Mouse (Mus musculus) olfactory bulb, adult 2 months (tissue): ENCODE measurements around the gene Fam24b. TPM values are rescaled to one million over a fixed set of nuclear protein-coding genes. Genes with fewer than 3 reads are reported as not detected.

ENCODE experiments used
- H3K27ac ChIP-seq: fragments of 200-500 bp; 2 replicates; pipeline ENCODE4 v1.5.1; 2012; ENCODE audit warnings: low read depth, low read length; ENCODE audit not compliant: insufficient read depth
- H3K4me1 ChIP-seq: fragments of 200-500 bp; 2 replicates; pipeline ENCODE4 v1.6.1; 2012; ENCODE audit warnings: low read length; ENCODE audit not compliant: control insufficient read depth, insufficient read depth
- H3K4me3 ChIP-seq: fragments of 200-500 bp; 2 replicates; pipeline ENCODE4 v1.5.1; 2012; ENCODE audit warnings: mild to moderate bottlenecking, low read depth, low read length, moderate library complexity; ENCODE audit not compliant: insufficient read depth
- CTCF ChIP-seq: fragments of 200-500 bp; IDR thresholded peaks from 2 replicates; pipeline ENCODE4 v1.5.1; 2012; ENCODE audit warnings: low read depth, mild to moderate bottlenecking, low read length, moderate library complexity; ENCODE audit not compliant: insufficient read depth
- POLR2A ChIP-seq: fragments of 200-500 bp; IDR thresholded peaks from 2 replicates; pipeline ENCODE4 v1.6.1; 2012; ENCODE audit warnings: mild to moderate bottlenecking, low read depth, low read length, moderate library complexity; ENCODE audit not compliant: insufficient read depth
- WGBS: fragments of 180-500 bp; shearing (Covaris S2); methylation state at CpG from one replicate; pipeline ENCODE4 v1.1.7; 2018; 5-methylcytosine and 5-hydroxymethylcytosine counted together
- polyA plus RNA-seq: library from polyadenylated mRNA; stranded (reverse); fragments of >200 nt; gene quantifications from 2 replicates; pipeline ENCODE4 v1.2.4, GENCODE M21; 2012; ENCODE audit warnings: low replicate concordance; ENCODE audit not compliant: missing spikeins, insufficient read depth, insufficient read length

The Fam24b gene
- polyA plus RNA-seq, 1 experiment: not detected

DNA sequence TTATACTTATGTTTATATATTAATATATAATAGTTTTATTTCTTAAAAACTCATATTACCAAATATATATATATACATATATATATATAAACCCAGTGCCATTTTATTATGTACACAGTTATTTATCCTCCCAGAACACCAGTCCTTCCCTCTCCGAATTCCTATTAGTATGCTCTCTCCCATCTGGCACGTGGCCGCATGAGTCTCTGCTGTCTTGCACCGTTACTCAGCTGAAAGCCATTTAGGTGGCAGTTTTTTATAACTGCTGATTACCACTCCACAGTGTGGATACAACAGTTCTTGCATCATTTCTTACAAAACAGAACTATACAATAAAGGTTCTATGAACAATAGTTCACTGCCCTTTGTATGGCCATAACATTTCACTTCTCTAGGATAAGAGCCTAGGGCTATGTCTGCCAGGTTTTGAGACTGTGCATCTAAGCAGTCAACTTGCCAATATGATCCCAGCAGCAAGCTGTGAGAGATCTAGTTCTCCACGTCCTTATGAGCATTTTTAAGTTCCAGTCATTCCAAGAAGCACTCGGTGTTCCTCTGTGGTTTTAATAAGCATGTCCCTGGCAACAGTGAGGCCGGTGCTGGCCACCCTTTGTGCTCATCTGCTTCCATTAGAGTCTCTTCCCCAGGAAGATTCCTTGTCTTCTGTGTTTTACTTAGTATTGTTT is 16.7 kb upstream of the Fam24b start:
- H3K4me1 ChIP-seq: no peaks in the 10 kb centered on the region
- no peak overlapping the region for H3K27ac ChIP-seq
- 58% methylated on average over 7 of the region's 7 CpGs for WGBS
- TF ChIP-seq CTCF: no peak
- TF ChIP-seq POLR2A: no peak
- H3K4me3 ChIP-seq: no peak overlapping the region

DNA sequence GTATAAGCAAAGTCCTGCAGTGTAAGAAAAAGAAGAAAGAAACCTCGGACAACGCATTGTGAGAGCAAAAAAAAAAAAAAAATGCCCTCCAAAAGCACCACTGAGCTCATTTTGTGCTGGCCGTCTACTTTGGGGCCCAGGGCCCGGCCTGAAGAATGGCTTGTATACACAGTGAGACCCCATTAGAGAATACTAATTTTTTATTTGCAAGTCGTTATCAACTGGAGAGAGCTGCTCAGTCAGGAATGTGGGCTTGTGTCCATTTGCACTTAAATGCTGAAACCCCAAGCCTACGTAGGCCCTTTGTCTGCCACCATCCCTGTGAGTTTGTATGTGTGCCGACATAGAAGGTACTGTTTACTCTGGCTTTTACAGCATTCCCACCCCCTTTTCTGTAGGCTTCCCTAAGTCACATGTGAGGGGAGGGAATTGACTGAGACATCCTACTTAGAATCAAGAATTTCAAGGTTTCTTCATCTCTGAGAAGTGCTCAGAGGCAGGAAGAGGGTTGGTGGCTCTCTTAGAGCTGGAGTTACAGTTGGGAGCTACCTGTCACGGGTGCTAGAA is 8.3 kb upstream of the Fam24b start:
- Histone ChIP-seq H3K4me3 (no peak overlapping the region), H3K4me1 (no peaks in the 10 kb centered on the region), H3K27ac (no peak overlapping the region)
- TF ChIP-seq CTCF (no peak), POLR2A (no peak)
- 50% methylated on average over 8 of the region's 8 CpGs for WGBS

DNA sequence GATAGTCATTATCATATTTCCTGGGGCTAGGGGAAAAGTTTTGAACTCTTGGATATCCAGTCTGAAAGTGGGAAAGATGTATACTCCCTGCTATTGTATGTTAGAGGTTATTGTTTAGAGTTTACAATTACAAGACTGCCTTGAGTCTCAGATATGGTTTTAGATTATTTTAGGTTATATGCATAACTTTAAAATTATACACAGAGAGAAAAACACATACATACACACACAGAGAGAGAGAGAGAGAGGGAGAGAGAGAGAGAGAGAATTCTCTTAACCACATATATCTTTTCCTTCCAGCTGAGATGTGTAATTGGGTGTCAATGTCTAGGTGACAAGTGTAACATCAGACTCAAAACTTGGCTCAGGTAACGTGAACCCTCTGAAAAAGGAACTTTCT is 4.2 kb upstream of the Fam24b start, which contains the start of gene Fam24a:
Gene Fam24a (plus strand): TSS at position 301 of the 400 bp plus-strand sequence.
- Histone ChIP-seq H3K4me1 (no peaks in the 10 kb centered on the region), H3K27ac (no peak within 1 kb of the TSS), H3K4me3 (no peak within 1 kb of the TSS)
- TF ChIP-seq CTCF: no peak
- no peak for TF ChIP-seq POLR2A
- WGBS: 56% methylated on average over 1 of the region's 1 CpGs

DNA sequence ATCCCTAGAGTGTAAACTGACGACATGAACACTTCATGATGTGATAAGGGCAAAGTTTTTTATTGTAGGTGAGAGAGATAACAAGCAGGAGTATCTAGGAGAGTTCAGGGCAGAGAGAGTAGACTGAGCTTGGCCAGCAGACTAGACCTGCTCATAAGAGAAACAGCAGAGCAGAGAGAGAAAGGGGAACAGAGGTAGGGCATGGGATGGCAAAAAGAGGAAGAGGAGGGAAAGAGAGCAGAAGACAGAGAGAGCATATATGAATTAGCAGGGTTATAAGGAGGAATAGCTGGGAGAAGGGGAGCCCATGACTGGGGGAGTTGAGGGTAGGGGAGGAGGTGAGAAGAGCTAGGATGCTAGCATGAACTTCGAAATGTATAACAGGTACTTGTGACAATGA is 2.4 kb upstream of the Fam24b start:
- TF ChIP-seq CTCF (no peak), POLR2A (no peak)

DNA sequence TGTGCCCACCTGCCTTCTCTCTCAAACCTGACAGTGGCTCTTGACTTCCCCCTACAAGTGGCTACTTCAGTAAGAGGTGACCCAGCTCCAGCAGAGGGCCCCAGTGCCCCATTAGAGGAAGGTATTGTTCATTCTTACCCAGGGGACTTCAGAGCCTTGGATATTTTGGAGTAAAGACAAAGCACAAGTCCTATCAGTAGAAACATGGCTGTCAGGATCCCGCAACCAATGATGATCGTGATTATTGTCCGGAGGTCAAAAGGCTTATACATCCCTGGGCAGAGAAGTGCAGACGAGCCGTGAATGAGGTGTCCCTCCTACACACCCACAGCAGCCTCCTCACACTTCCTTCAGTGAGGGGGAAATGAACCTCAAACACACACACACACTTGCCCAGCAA is 2.3 kb downstream of the Fam24b start:
- no peak overlapping the region for H3K4me3 ChIP-seq
- no peak overlapping the region for H3K27ac ChIP-seq
- WGBS: 93% methylated on average over 5 of the region's 5 CpGs
- no peaks in the 10 kb centered on the region for H3K4me1 ChIP-seq
- TF ChIP-seq POLR2A: no peak
- TF ChIP-seq CTCF: no peak

More for the DNA sequence above, 2.4 kb upstream of the Fam24b start:
- H3K4me3 ChIP-seq: no peak overlapping the region
- H3K4me1 ChIP-seq: no peaks in the 10 kb centered on the region
- WGBS: 80% methylated on average over 2 of the region's 2 CpGs
- H3K27ac ChIP-seq: no peak overlapping the region

DNA sequence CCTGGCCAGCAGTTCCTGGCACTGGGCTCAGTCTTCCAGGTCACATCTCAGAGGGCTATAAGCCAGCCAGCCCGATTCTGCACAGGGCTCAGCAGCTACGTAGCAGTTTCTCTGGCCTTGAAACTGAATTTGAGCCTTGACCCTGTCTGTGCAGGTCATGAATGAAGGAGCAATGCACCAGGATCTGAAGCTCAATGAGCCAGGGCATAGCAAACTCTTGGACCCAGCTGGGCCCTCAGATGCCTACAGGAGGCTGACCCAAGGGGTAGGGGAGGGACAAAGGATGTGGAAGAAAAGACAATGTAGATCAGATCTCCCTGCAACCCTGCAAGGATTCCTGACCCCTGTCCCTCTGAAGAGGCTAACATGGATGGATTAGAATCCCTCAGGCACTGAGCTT is 7.1 kb downstream of the Fam24b start, which contains the start of gene Cuzd1:
Gene Cuzd1 (minus strand): TSS at position 101 of the 400 bp plus-strand sequence.
- Histone ChIP-seq H3K27ac (no peak within 1 kb of the TSS), H3K4me3 (no peak within 1 kb of the TSS), H3K4me1 (0 out of 2 replicates have a peak, but pooled peaks cover 2% of the 10 kb centered on the region)
- TF ChIP-seq CTCF (no peak), POLR2A (no peak)
- 69% methylated on average over 2 of the region's 2 CpGs for WGBS

DNA sequence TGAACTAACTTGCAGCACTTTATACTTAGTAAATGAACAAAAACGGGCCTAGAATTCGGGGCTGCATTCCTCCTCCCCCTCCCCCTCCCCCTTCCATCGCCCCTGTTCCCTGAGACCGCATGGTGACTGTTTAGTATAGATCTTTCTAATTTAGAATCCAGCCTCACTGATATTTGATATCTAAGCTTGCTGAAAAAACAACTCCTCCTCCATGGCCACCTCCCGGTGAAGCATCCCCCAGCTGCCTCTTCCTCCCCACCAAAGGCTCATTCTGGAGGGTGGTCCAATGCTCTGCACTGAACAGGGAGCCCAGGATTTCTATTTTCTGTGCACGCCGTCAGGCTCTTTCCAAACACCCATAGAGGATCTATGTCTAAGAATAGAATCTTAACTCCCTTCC is 11.0 kb downstream of the Fam24b start:
- Histone ChIP-seq H3K27ac (no peak overlapping the region), H3K4me1 (0 out of 2 replicates have a peak, but pooled peaks cover 2% of the 10 kb centered on the region), H3K4me3 (no peak overlapping the region)
- 53% methylated on average over 6 of the region's 7 CpGs for WGBS
- TF ChIP-seq POLR2A: no peak
- TF ChIP-seq CTCF: no peak

DNA sequence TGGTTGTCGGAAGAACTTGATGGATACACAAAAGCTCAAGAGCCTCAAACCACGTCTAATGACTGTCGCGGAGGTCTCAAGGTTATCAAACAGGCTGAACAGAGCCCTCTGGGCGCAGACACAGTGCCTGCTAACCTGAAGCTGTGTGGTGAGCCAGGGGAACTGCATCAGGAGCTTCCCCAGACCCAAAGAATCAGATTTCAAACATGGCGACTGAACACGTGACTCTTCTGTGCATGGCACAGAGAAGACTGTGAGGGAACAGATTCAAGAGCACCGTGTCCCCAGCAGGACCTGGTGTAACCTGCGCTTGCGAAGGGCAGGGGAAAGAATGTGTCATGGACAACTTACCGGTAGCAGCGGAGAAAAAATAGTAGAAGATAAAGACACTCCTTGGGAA is 11.7 kb downstream of the Fam24b start:
- H3K4me1 ChIP-seq: 0 out of 2 replicates have a peak, but pooled peaks cover 2% of the 10 kb centered on the region
- 85% methylated on average over 12 of the region's 12 CpGs for WGBS
- no peak for TF ChIP-seq POLR2A
- no peak for TF ChIP-seq CTCF
- H3K27ac ChIP-seq: no peak overlapping the region
- H3K4me3 ChIP-seq: no peak overlapping the region

DNA sequence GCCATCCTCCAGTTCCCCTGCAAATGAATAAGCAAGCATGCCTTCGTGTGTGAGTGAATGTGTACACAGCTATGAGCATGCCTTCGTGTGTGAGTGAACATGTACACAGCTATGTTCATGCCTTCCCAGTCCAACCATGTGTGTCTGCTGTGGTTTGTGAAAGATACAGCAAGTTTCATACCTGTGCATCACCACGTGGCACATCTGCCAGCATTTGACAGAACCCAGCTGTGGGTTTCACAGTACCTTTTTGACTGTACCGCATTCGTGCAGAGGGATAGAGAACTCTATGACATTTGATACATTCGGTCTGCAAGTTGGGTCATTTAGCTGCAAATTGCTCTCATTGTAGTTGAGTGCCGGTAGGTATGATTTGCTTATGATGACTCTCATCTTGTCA is 14.8 kb downstream of the Fam24b start:
- WGBS: 87% methylated on average over 7 of the region's 7 CpGs
- Histone ChIP-seq H3K4me1 (0 out of 2 replicates have a peak, but pooled peaks cover 2% of the 10 kb centered on the region), H3K4me3 (no peak overlapping the region), H3K27ac (no peak overlapping the region)
- TF ChIP-seq CTCF (no peak), POLR2A (no peak)
